Mouse (Mus musculus) olfactory bulb, adult 2 months (tissue): Measurements from ENCODE around the gene Ncapd2. TPM values are rescaled to one million over a fixed set of nuclear protein-coding genes. Genes with fewer than 3 reads are reported as not detected.

Experiments
- H3K27ac ChIP-seq: fragments of 200-500 bp; 2 replicates; pipeline ENCODE4 v1.5.1; 2012; ENCODE audit warnings: low read depth, low read length; ENCODE audit not compliant: insufficient read depth
- H3K4me1 ChIP-seq: fragments of 200-500 bp; 2 replicates; pipeline ENCODE4 v1.6.1; 2012; ENCODE audit warnings: low read length; ENCODE audit not compliant: control insufficient read depth, insufficient read depth
- H3K4me3 ChIP-seq: fragments of 200-500 bp; 2 replicates; pipeline ENCODE4 v1.5.1; 2012; ENCODE audit warnings: mild to moderate bottlenecking, low read depth, low read length, moderate library complexity; ENCODE audit not compliant: insufficient read depth
- CTCF ChIP-seq: fragments of 200-500 bp; IDR thresholded peaks from 2 replicates; pipeline ENCODE4 v1.5.1; 2012; ENCODE audit warnings: low read depth, mild to moderate bottlenecking, low read length, moderate library complexity; ENCODE audit not compliant: insufficient read depth
- POLR2A ChIP-seq: fragments of 200-500 bp; IDR thresholded peaks from 2 replicates; pipeline ENCODE4 v1.6.1; 2012; ENCODE audit warnings: mild to moderate bottlenecking, low read depth, low read length, moderate library complexity; ENCODE audit not compliant: insufficient read depth
- WGBS: fragments of 180-500 bp; shearing (Covaris S2); methylation state at CpG from one replicate; pipeline ENCODE4 v1.1.7; 2018; 5-methylcytosine and 5-hydroxymethylcytosine counted together
- polyA plus RNA-seq: library from polyadenylated mRNA; stranded (reverse); fragments of >200 nt; gene quantifications from 2 replicates; pipeline ENCODE4 v1.2.4, GENCODE M21; 2012; ENCODE audit warnings: low replicate concordance; ENCODE audit not compliant: missing spikeins, insufficient read depth, insufficient read length

Gene Ncapd2
- polyA plus RNA-seq, 1 experiment, result not detected

DNA sequence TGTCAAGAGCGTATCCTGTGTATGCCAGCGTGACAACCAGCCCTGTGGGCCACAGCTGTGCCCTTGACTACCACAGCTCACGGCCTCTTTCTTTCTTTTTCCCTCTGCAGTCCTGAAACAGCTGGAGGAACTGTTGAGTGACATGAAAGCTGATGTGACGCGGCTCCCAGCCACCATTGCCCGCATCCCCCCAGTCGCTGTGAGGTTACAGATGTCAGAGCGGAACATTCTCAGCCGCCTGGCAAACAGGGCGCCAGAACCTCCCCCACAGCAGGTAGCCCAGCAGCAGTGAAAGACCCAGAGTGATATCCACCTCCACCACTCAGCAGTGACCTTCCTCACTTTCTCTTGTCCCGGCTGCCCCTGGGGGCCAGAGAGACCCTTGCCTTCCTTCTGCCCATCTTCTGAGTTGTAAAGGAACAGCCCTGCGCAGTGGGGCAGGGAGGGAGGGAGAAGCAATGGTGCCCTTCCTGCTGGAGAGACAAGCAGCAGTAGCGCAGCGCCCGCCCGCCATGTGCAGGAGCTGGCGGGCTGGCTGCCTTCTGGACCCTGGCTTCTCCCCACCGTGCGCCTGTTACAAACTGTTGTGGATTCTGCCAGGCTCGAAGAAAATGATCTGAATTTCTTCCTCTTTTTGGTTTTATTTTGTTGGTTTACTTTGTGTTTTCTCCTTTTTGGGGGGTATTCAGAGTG is 61.6 kb downstream of the Ncapd2 start:
- 0 out of 2 replicates have a peak, but pooled peaks cover 4% of the 10 kb centered on the region for H3K4me1 ChIP-seq
- no peak overlapping the region for H3K4me3 ChIP-seq
- no peak for TF ChIP-seq CTCF
- no peak for TF ChIP-seq POLR2A
- no peak overlapping the region for H3K27ac ChIP-seq
- 84% methylated on average over 20 of the region's 20 CpGs for WGBS

DNA sequence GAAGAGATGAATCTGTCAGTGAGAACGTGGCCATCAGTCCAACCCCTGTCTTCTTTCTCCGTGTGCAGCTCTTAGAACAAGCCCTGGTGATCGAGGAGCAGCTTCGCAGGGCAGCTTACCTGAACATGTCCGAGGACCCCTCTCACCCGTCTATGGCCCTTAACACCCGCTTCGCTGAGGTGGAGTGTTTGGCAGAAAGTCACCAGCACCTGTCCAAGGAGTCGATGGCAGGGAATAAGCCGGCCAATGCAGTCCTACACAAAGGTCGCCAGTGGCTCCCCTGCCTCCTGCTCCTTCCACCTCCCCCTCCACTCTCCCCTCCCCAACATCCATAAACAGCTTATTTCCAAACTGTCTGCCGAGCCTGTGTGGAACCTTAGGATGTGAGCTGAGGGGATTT is 62.8 kb downstream of the Ncapd2 start:
- H3K4me1 ChIP-seq, result 0 out of 2 replicates have a peak, but pooled peaks cover 4% of the 10 kb centered on the region
- TF ChIP-seq CTCF, result no peak
- TF ChIP-seq POLR2A, result no peak
- WGBS, result 88% methylated on average over 12 of the region's 12 CpGs
- no peak overlapping the region for H3K27ac ChIP-seq
- no peak overlapping the region for H3K4me3 ChIP-seq

DNA sequence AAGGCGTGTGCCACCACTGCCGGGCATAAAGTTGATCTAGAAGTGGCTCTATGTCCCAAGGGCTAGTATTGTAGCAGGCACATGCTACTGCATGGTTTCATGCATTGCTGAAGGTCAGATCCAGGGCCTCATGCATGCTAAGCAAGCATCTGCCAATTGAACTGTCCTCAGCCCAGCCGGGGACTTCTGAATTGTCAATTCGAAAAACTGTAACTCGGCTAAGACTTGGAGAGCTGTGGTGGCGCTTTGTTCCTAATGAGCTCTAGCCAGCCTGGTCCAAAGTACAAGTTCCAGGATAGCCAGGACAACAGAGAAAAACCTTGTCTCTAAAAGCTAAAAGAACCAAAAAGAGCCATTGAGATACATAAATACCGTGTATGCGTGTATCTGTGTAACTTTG is 72.1 kb downstream of the Ncapd2 start:
- TF ChIP-seq POLR2A (no peak), CTCF (no peak)
- H3K4me1 ChIP-seq, result no peaks in the 10 kb centered on the region
- H3K27ac ChIP-seq, result no peak overlapping the region
- 82% methylated on average over 8 of the region's 8 CpGs for WGBS
- no peak overlapping the region for H3K4me3 ChIP-seq

Other genes with a start within 250 kb of the Ncapd2 start
- gene Cops7a, start 226.2 kb downstream of the Ncapd2 start, polyA plus RNA-seq, result 255 TPM in 1 of 2 replicates, not detected in the other
- gene Pianp, start 195.0 kb downstream of the Ncapd2 start, polyA plus RNA-seq, result not detected in 2 replicates
- gene Zfp384, start 182.6 kb downstream of the Ncapd2 start, polyA plus RNA-seq, result 212 TPM in 1 of 2 replicates, not detected in the other
- gene Ing4, start 151.9 kb downstream of the Ncapd2 start, polyA plus RNA-seq, result not detected in 2 replicates
- not detected in 2 replicates for gene Acrbp, start 142.0 kb downstream of the Ncapd2 start, polyA plus RNA-seq
- not detected in 2 replicates for gene Lpar5, start 123.8 kb downstream of the Ncapd2 start, polyA plus RNA-seq
- gene Chd4, start 95.7 kb downstream of the Ncapd2 start, polyA plus RNA-seq, result 91.6 and 138 TPM in 2 replicates
- not detected in 2 replicates for gene Nop2, start 59.8 kb downstream of the Ncapd2 start, polyA plus RNA-seq
- not detected in 2 replicates for gene Iffo1, start 46.5 kb downstream of the Ncapd2 start, polyA plus RNA-seq
- gene Gapdh, start 25.2 kb downstream of the Ncapd2 start, polyA plus RNA-seq, result 844 TPM in 1 of 2 replicates, not detected in the other
- not detected in 2 replicates for gene Mrpl51, start 100 bp upstream of the Ncapd2 start, polyA plus RNA-seq
- 312 and 918 TPM in 2 replicates for gene Vamp1, start 23.9 kb upstream of the Ncapd2 start, polyA plus RNA-seq
- gene Tapbpl, start 40.2 kb upstream of the Ncapd2 start, polyA plus RNA-seq, result not detected in 2 replicates
- gene Cd27, start 45.3 kb upstream of the Ncapd2 start, polyA plus RNA-seq, result not detected in 2 replicates
- gene Tuba3a, start 94.3 kb upstream of the Ncapd2 start, polyA plus RNA-seq, result not detected in 2 replicates
- not detected in 2 replicates for gene Ltbr, start 122.2 kb upstream of the Ncapd2 start, polyA plus RNA-seq
- not detected in 2 replicates for gene Scnn1a, start 129.0 kb upstream of the Ncapd2 start, polyA plus RNA-seq
- gene Tnfrsf1a, start 157.7 kb upstream of the Ncapd2 start, polyA plus RNA-seq, result not detected in 2 replicates
- not detected in 2 replicates for gene Plekhg6, start 189.1 kb upstream of the Ncapd2 start, polyA plus RNA-seq